ENCODE assay signal across 29 mouse cellular contexts in the genomic region with DNA sequence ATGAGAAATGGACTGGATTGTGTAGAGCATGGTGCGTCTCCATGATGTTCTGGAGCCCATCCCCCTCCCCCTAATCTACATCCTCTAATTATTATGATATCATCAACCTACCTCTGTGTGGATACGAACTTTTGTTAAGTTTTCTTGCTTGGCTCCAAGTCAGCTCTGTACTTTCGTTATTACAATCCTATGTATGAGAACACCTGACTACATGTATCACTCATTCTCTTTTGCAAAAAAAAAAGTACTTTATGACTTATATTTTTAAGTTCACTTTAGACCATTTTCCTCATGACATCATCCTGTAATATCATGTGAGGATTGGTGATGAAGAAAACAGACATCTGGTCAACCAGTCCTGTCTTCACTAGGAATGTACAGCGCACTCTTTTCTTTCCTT.
"Had no signal": no experiment of that assay in that cellular context is flagged by ENCODE, and none has a peak within 500 bp of the region (broad histone marks: within the 10 kb centered on the region; RNA-seq: fewer than 3 reads in every experiment).

No protein-coding gene starts in this region.

- H3K4me3 ChIP-seq: heart, embryonic 10.5 days; heart, embryonic 12.5 days; heart, embryonic 13.5 days; heart, embryonic 15.5 days; hindbrain, embryonic 10.5 days; hindbrain, embryonic 12.5 days; hindbrain, embryonic 13.5 days; hindbrain, embryonic 15.5 days; intestine, embryonic 15.5 days; kidney, embryonic 15.5 days; layer of hippocampus, adult 2 months; left cerebral cortex, adult 2 months had no signal

- DNase-seq: heart, postnatal 10 days; heart, postnatal 14 days; heart, postnatal 36 days; heart, postnatal 4 days; kidney, adult 11 months; kidney, adult 18-20 months; kidney, adult 8-10 months; layer of hippocampus, adult 9-11 months; layer of hippocampus, postnatal 36 days had no signal

- H3K36me3 ChIP-seq: heart, embryonic 10.5 days; heart, embryonic 12.5 days; heart, embryonic 13.5 days; heart, embryonic 15.5 days; hindbrain, embryonic 10.5 days; hindbrain, embryonic 12.5 days; hindbrain, embryonic 13.5 days; hindbrain, embryonic 15.5 days; intestine, embryonic 15.5 days; kidney, embryonic 15.5 days had no signal

- H3K9me3 ChIP-seq: heart, embryonic 10.5 days; heart, embryonic 12.5 days; heart, embryonic 13.5 days; heart, embryonic 15.5 days; hindbrain, embryonic 10.5 days; hindbrain, embryonic 12.5 days; hindbrain, embryonic 13.5 days; hindbrain, embryonic 15.5 days; intestine, embryonic 15.5 days; kidney, embryonic 15.5 days had no signal

- H3K4me2 ChIP-seq: heart, embryonic 11.5 days; heart, embryonic 12.5 days; heart, embryonic 13.5 days; heart, embryonic 15.5 days; hindbrain, embryonic 12.5 days; hindbrain, embryonic 13.5 days; hindbrain, embryonic 14.5 days; hindbrain, embryonic 15.5 days; intestine, embryonic 15.5 days had no signal

- ATAC-seq: hindbrain, embryonic 16.5 days; hindbrain, postnatal 0 days; inflammation-experienced regulatory T-cells, adult 6 months; intestine, embryonic 15.5 days; intestine, embryonic 16.5 days; intestine, postnatal 0 days had no signal

- H3K27me3 ChIP-seq: heart, embryonic 12.5 days; heart, embryonic 13.5 days; heart, embryonic 15.5 days; intestine, embryonic 15.5 days; kidney, embryonic 15.5 days had no signal

- H3K9ac ChIP-seq: heart, embryonic 12.5 days; heart, embryonic 13.5 days; heart, embryonic 15.5 days; hindbrain, embryonic 12.5 days; hindbrain, embryonic 13.5 days; hindbrain, embryonic 14.5 days; hindbrain, embryonic 15.5 days; intestine, embryonic 15.5 days; kidney, embryonic 15.5 days had no signal

- H3K27ac ChIP-seq: heart, embryonic 13.5 days; heart, embryonic 15.5 days; hindbrain, embryonic 12.5 days; hindbrain, embryonic 14.5 days; hindbrain, embryonic 15.5 days; hindbrain, postnatal 0 days; intestine, embryonic 15.5 days; kidney, postnatal 0 days; layer of hippocampus, adult 2 months; left cerebral cortex, adult 2 months had no signal
